Mouse (Mus musculus) heart, adult 2 months (tissue): ENCODE results near the gene Exoc7.

Experiments used
- CTCF ChIP-seq: fragments of 200-600 bp; IDR thresholded peaks from 2 replicates; pipeline ENCODE4 v1.8.1; 2022; ENCODE audit warnings: antibody characterized with exemption, mild to moderate bottlenecking, moderate library complexity
- EP300 ChIP-seq: fragments of 200-500 bp; IDR thresholded peaks from 2 replicates; pipeline ENCODE4 v1.6.1; 2011; ENCODE audit warnings: low read depth, low read length, control low read depth; ENCODE audit not compliant: insufficient read depth
- POLR2A ChIP-seq: fragments of 200-500 bp; IDR thresholded peaks from 2 replicates; pipeline ENCODE4 v1.6.1; 2011; ENCODE audit warnings: mild to moderate bottlenecking, low read depth, low read length, control low read depth; ENCODE audit not compliant: insufficient read depth

GRCm38 (mm10) chr11:116290556-116290955, 16.5 kb downstream of the Exoc7 start:
- no peak for TF ChIP-seq EP300
- TF ChIP-seq POLR2A, result no peak
- TF ChIP-seq CTCF, result no peak
